Mouse (Mus musculus) heart, adult 18-20 months (tissue): Measurements from ENCODE around the gene Prrxl1. TPM values are rescaled to one million over a fixed set of nuclear protein-coding genes. Genes with fewer than 3 reads are reported as not detected.

Experiments
- DNase-seq, 2 experiments: peaks; one replicate each; pipeline ENCODE4 v3.0.0; 2021 to 2022; ENCODE audit warnings: mixed read lengths in 1 of 2
- long read RNA-seq, 2 experiments: library from polyadenylated mRNA; stranded (forward); transcript quantifications; one replicate each; pipeline ENCODE4 v2.0.0; 2021
- total RNA-seq, 2 experiments: library from RNA; stranded (reverse); gene quantifications; 2 replicates each; pipeline ENCODE4 v1.2.3; 2021

Prrxl1 gene
- not detected for total RNA-seq
- long read RNA-seq, experiment 1 = 0 reads
- long read RNA-seq, experiment 2 = 0 reads

DNA sequence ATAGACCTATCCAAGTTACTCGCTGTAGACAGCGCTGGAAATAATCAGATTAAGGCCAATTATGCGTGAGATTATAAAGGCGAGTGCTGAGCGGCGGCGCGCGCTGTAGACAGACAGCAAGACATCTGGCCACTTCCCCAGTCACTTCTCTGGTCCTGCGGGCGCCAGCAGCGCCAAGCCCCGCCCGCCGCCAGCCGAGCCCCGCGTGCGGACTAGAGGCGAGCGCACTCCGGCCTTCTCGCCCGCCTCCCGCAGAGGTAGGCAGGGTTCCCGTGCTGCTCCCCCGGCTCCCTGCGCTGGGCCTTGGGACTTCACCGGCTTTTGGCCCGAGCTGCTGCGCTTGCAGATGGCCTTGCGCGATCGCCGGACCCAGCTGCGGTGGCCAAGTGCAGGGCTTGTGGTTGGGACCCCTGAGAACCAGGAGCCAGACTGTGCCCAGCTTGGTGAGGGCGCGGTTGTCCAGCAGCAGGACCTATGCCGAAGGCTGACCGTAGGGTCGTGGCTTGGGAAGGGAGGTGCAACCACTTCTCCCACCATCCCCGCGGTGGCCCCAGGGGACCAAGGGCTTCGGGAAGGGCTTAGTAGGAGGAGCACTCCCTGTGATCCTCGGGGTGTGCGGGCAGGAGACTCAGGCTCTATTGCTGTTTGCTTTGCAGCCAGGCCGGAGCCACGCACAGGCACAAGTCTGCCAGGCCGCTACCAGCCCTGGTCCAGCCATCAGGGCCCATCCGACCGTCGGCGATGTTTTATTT is at the start of gene Prrxl1:
Gene Prrxl1, plus strand, starts transcription at position 118 of the 752 bp plus-strand sequence.
- peak in 1 of 2 experiments; percentile 18 for DNase-seq

DNA sequence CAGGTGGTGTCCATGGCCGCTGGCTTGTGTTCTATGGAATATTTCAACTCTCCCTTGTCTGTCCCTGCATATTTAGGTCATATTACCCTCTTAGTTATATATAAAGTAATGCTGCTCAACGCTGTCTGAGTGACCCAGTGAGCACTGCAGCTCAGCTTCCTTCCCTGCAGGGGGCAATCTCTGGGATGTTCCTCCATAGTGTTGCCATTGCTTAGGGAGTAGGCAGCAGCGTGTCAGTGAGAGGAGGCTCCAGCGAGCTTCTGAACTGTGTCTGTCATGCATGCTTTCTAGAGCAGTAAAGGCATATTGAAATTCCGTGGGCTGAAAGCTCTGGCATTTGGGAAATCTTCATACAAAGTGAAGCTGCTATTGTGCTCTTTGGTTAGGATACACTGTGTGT is 47.4 kb upstream of the Prrxl1 start:
- DNase-seq = no peak

DNA sequence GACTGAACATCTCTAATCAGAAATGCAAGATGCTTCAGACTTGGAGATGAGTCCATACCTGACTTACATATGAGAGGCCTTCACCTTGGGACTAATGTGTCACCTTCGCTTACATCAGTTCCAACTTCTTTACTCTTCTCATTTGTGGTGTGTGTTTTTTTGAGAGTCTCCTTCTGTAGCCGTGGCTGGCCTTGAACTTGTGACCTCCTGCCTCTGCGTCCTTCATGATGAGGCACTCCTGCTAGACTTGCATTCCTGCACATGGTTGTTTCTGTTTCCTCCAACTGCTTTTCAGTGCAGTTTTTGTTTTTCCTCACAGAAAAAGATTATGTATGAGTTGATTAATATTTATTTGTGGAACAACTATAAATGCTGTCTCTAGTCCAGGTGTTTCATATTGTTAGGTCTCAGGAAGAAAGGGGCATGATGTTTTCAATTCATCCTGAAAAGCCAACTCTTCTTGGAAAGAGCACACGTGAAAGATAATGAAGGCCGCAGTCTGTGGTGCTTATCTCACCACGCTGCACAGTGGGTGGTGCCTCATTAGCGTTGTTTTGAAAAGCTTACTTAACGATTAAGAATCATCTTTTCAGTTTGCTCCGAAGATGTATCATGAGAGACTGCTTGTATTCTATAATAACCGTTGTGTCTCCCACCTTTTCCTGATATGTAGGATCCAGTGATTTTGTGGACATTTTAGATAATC is 45.9 kb upstream of the Prrxl1 start:
- no peak for DNase-seq

DNA sequence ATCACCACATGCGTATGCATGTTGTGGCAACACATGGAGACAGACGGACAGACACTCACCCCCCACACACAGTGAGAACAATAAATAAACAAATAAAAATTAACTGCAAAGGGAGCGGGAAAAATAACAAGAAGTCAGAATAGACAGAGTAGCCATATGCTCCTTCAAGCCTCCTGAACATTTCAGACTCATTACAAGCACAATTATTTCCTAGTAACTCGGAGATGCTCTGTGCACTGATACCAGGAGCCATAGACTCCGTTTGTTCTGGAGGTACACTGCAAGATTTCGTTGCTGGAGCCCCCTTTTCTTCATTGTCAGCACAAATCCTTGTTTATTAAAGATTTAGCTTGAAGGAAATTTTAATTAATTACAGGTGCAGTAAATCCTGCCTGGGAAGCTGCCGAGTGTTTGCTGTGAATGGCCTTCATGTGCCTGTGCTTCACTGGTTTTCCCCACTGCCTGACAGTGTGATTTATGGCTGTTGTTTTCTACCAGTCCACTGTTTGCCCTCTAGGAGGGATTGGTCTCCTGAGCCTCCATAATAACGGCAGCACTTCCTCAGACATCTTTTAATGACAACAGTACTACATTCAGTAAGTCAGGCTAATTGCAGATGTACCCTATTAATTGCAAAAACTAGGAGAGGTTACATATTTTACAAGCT is 44.2 kb upstream of the Prrxl1 start:
- no peak for DNase-seq

DNA sequence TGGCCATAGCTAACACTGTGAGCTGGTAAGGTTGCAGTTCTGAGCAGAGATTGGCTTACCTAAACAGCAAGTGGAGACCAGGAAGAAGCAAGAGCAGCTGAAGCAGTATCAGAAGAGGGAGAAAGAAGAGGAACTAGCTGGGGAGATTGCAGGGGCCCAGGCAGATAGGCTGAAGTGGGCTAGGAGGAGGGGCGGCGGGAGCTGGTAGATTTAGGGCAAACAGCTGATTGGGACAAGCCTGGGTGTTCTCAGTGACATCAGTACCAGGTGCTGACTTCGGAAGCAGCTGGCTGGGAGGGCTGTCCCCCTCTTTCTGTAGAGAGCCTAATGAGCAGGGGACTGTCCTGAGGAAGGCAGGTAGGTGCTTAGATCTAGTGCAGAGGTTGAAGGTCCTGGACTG is 37.8 kb upstream of the Prrxl1 start:
- DNase-seq = no peak

DNA sequence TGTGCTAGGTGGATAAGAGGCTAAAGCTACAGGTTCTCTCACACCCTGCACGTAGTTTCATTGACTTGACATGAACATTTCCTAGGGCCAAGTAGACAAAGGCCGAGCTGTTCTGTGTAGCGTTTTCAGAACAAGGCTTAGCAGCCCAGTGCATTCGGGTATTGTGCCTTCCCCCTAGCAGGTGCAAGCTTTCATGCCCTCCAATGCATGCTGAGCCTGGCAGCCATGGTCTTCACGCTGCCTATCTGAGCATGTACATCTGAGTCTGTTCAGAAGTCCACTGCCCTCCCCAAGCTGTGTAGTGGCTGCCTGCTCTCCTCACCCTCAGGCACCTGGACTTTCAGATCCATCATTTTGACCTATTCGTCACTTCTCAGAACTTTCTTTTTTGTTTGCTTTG is 35.5 kb upstream of the Prrxl1 start:
- DNase-seq = no peak

DNA sequence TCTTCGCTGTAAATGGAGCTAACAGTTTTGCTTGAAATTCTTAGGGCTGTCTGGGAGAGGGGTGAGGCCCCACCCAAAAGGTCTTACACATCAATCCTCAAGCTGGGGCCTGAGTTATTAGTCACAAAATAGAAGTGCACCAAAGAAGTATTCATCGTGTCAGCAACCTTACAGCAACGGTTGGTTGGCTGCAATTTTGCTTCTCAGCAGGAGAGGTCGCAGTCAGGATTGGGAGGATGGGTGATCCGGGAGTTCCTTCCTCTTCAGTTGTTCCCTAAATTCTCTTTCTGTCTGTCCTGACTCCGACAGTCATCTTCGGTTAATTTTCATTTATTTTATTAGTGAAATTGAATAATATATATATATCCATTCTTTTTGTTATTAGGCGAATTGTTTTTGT is 26.7 kb upstream of the Prrxl1 start:
- DNase-seq = no peak

DNA sequence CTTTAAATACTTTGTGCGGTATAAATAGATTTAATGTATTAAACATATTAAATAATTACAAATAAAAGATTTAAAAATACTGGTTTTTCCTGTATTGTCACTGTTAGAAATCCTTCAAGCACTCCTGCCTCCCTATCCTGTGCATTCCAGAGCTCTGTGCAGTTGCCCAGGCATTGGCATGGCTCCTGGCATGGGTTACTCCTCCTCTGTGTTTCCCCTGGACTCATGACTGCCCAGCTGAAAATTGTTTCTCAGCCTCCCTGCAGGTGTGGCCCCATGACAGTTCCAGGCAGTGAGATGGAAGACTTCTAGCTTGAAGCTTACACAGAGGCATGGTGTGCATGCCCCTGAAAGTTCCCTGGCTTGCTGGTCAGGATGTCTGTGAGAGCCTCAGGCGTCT is 20.8 kb upstream of the Prrxl1 start:
- peak; percentile 15 to 21 for DNase-seq

DNA sequence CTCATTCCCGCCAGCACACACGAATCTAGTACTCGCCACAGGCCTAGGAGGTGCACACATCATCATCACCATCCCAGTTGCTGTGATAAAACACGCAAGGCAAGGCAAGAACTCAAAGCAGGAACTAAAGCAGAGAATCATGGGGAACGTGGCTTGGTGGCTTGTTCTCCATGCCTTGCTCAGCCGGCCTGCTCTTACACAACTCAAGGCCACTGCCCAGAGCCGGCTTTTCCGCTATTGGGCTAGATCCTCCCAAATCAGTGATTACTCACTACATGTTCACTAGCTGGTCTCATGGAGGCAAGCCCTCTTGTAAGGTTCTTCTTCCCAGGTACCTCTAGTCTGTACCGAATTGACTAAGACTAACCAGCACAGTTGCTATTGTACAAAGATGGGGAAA is 15.5 kb upstream of the Prrxl1 start:
- DNase-seq = no peak

DNA sequence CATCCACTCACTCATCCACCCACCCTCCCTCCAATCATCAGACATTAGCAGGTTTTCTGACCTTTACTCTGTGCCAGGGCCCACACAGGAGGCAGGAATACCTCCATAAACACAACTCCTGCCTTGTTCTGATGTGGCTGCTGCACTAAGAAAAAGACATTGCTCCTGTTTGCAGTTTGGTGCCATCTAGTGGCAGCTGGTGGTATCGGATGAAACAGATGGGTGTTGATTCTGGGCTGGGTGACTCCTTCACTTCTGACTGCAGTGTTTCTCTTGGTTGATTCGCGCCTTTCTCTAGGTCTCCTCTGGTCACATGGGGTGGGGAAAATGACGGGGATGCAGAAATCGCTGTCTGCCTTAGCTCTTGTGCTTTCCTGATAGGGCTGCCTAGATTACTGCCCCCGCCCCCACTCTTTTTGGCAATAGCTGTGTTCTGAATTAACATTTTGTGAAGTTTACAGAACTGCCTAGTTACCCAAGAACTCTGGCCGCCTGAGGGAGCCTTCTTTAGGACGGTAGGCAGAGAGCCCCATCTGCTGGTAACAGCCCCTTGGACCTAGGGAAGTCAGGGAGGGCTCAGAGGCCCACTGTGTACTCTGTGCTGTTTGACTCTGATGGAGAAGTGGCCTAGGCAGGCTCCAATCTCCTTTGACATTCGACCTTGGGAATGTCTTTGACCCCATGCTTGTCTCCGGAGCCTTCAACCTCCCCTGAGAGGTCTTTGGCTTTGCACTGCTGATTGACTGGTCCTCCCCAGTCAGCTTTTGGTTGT is 12.0 kb upstream of the Prrxl1 start:
- DNase-seq = peak; percentile 34 to 81

DNA sequence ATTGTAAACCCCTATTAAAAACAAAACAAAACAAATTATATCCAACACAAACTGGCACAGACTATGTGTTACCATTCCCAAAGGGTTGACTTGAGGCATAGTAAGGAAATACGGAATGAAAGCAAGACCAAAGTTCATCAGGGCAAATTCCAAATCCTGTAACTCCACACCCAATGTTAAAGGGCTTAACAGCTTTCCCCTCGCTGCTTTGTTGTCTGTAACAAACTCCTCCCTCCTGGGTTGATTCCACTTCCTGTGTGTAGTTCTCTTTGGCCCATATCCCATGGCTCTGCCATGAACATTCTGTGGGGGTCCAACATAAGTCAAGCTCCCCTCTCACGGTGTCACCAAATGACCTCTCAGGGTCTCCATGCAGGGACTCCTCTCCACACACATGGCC is 8.8 kb upstream of the Prrxl1 start:
- DNase-seq = no peak

DNA sequence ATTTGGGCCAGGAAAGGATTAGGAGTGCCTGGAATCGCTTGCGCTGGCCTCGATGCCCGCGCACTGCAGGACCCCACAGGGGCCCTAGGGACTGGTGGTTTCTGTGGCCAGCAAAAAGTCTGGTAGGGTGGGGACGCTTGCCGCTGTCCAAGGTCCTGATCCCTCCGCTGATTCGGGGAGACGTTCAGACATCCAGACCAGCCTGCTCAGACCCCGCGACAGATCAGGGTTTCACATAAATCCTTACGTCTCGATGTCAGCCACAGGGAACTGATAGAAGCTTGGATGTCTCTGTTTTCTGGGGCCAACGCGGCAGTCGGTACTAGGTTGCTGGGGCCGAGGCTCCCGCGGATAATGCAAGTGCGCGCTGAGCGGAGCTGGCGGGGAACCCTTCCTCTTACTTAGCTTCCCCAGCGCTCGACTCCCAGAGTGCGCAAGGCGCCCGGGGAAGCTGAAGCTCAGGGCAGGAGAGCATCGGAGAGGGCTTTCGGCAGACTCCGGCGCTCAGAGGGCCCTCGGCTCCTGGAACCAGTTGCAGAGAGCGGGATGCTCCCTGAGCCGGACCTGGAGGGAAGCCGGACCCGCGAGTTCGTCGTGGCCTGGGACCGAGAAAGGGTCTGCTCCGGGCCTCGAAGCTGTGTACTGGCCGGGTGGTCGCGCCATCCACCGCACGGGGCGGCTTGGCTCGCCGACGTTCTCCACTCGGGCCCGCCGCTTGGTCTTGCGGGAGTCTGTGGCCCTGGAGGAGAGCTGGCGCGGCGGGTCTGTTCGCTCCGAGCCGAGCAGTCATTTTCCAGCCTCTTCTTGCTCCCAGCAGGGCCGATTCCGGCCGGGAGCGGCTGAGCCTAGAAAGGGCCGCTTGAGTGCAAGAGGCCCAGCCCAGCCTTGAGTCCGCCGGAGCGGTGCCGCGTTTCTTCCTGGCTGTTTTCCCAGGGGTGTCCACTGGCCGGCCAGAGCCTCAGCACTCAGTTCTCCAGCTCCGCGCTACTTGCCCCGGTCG is 1.7 kb upstream of the Prrxl1 start:
- peak; percentile 19 to 78 for DNase-seq

DNA sequence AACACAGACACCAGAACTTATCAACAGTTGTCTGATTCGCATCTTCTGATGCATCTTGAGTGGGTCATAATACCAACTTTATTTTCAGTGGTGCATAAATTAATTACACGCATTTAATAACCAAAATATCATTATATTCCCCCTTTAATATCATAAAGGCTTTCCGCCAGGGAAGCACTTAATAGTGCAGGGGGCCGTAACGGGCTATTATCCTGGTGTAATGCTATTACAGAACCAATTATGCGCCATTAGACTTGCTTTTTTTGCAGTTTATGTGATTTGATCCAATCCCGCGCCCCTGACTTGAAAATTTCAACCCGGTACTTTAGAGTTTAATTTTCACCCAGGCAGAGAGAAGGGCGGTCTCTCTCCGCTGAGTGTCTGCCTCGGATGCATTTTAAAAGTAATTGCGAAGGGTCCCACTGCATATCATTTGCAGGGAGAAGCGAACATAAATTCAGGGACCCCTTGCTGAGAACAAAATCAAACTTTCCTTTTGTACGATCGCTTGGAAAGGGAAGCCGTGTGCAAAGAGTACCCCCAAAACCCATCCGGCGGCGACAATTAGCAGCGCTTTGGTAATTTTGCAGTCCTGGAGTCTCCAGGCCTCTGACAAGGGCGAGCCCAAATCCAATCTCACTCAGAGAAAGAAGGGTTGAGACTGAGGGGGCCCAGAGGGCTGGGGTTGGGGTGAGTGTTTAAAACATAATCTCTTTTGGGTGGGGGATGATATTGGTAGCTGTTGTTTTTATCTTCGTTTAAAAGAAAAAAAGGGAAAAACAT is 579 bp upstream of the Prrxl1 start:
- DNase-seq = no peak

DNA sequence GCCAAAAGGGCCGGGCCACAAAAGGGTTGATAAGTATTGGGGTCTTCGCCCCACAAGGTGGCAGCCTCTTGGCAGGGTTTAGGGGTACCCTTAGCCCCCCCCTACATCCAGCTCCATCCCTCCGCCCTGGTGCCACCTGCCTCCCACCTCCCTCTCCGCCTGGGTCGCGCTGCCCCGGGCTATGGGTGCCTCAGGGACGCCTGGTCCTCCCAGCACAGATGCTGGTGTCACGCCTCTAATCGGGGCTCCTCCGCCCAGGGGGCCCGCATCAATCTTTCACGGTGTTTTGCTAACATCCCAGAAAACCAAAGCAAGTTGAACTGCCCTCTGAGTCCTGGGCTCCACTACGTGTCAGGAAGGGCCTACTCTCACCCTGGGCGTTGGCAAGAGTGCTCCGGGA is 903 bp downstream of the Prrxl1 start:
- DNase-seq = no peak

DNA sequence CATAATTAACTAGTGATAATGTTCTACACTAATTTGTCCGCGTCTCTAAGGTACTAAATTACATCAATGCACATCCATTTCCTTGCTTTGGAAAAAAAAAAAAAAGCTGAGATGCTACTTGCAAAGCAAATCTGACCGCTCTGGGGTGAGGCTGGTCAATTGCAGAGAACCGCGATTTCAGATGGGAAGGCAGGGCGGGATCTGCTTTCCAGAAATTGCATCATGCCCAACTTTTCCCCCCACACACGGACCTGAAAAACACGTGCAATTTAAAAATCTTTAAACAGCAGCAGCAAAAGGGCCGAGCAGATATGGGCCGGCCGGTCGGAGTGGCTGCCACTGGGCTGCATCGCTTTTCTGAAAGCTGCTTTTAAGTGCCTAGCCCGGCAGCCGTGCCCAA is 6.3 kb downstream of the Prrxl1 start:
- DNase-seq = no peak

DNA sequence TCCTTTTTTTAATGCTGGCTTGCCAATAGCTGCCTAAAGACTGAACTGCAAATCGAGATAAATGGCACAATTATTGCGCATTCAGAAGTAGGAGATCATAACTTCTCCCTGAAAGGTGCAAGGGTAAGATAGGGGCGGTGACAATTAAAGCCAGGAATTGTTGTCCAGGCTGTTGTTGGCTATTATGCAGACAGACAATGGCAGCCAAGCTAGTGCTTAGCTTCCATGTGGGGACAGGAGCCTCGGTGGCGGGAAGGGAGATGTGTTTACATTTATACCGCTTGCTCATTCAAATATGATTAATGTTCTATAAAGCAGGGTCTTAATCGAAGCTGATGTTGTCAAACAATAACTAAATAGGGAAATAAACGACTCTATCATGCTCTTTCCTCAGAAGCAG is 7.1 kb downstream of the Prrxl1 start:
- DNase-seq = no peak

DNA sequence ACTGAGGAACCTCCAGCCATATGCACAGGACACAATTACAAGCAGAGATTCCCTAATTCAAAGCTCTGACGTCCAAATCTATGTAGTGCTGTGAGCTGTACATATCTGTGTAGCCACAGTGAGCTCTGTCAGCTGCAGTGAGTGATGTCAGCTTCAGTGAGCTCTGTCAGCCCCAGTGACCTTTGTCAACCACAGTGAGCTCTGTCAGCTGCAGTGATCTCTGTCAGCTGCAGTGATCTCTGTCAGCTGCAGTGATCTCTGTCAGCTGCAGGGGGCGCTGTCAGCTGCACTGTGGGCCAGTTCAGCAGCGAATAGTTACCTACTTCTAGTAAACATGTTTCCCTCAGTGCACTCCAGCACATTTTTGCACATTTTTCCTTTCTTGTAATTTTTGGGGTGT is 10.2 kb downstream of the Prrxl1 start:
- DNase-seq = peak in 1 of 2 experiments; percentile 36

DNA sequence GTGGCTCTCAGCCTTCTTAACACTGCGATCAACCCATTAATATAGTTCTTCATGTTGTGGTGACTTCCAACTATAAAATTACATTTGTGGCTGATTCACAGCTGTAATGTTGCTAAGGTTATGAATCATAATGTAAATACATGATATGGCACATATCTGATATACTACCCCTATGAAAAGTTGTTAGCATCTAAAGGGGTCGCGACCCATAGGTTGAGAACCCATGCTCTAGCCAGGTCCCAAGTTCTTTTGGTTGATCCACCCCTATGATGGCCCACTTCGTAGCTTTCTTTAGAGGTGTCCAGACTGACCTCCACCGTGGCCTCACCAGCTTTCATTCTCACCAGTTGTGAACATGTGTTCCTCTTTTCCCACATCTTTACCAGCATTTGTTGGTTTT is 18.0 kb downstream of the Prrxl1 start:
- DNase-seq = no peak

DNA sequence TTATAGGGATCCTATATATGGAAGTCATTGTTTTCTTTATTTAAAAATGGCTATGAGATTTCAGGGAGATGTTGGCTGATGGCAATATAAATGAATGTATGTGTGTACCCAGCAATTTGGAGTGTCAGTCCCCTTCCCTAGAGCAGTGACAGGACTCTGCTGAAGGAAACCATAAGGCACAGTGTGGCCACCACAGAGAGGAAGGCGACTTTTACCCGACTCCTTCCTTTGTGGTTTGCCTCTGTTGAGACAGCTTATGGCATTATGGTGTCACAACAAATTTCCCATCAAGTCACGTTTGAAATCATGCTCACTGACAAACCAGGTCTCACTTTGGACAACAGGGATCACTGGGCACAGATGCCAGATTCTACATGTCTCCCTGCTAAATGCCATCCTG is 25.0 kb downstream of the Prrxl1 start:
- no peak for DNase-seq

DNA sequence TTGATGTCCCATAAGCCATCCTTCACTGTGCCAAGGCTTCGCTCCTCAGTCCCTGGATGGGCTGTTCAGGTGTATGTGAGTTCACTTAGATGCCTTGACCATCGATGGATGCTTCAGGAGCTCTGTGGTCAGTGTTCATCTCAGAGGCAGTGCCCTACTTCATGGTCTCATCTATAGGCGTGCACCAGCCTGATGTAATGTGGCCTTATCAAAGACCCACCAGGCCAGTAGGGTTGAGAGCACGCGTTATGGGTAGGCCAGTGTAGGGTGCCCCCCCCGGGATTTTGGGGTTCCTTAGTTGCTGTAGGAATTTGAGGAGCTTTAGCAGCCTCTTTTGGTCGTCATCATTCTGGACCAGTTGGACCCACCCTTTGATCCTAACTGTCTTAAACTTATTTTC is 25.6 kb downstream of the Prrxl1 start:
- no peak for DNase-seq
